Mouse (Mus musculus): ENCODE measurements around the gene Shc1.

GRCm38 (mm10) chr3:89458965-89459807 lies 40.9 kb downstream of the Shc1 start:
- no peak for TF ChIP-seq CTCF (IDR thresholded peaks at IDR 0.05; ENCODE audit: extremely low read depth, insufficient read depth, low read length)
- peak; percentile 85 for TF ChIP-seq POLR2A (IDR thresholded peaks at IDR 0.05; ENCODE audit: extremely low read depth, insufficient read depth, low read length)
